Mouse (Mus musculus) urinary bladder, postnatal 36 days (tissue): ENCODE results near the gene Eif3m.

Experiments
- DNase-seq, 2 experiments: peaks; one replicate each; pipeline ENCODE4 v3.0.0; 2022; ENCODE audit warnings: low spot score in 2 of 2, mixed read lengths in 1 of 2

Gene Eif3m

DNA sequence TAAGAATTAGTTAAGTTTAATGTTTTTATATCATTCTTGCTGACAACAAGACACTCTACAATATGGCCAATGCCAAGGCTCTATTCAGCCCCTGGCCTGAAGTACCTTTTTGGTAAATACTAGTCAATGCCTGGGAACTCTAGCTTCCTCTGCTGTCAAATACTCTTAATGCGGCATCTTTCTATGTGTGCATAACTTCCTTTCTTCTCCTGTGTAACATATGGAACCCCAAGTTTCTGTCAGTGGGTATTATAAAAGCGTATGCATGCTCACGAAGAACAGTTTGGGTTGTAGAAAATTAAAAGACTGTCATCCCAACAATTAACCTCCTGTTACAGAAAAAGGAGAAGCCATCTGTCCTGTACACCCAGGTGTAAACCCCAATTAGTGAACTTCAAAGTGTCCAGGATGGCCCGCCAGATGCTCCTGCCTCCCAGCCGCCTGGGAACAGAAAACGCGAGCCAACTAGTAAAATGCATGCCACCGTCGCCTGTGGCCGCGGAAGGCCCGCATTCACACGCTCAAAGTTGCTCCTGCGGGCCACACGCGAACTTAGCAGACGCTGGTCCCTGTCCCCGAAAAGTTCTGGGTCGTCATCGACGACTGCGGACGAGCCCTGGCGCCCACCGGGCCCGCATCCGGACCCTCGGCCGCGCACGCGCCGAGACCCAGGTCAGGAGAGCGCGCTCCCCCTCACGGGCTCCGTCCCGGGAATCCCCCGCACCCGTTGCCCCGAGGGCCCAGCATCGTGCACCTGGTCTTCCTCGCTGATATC is 501 bp downstream of the Eif3m start:
- DNase-seq, result no peak

DNA sequence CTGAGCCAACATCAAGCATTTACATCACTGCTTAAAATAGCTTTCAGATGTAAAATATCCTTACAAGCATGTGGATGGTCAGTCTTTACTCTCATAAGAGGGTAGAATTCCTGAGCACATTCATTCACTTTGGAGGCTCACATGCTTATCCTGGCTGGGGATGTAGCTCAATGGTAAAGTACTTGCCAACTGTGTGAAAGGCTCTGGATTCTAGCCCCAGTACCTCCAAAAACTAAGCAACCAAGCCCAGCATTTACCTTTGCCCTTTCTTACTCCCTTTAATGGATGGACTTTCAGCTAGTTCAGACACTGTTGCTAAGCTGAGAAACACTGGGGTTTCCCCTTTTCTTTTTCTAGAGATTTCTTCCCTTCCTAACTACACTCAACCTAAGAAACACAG is 9.6 kb downstream of the Eif3m start:
- DNase-seq, result no peak

DNA sequence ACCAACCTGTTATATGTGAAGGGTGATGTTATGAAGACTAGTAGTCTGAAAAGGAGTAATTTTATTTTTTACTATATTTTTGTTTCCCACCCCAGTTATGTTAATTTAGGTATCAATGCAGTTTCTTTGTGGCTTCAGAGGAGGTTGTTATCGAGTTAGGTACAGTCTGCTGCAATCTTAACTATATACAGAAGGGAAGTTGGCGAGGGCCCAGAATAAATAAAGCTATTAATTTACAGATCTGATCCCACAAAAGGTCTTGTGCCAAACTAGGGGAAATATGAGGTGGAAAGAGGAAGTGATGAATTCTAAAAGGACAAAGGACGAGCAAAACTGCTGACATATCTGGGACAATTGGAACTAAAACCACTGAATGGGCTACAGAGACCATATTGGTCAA is 20.7 kb downstream of the Eif3m start:
- no peak for DNase-seq

DNA sequence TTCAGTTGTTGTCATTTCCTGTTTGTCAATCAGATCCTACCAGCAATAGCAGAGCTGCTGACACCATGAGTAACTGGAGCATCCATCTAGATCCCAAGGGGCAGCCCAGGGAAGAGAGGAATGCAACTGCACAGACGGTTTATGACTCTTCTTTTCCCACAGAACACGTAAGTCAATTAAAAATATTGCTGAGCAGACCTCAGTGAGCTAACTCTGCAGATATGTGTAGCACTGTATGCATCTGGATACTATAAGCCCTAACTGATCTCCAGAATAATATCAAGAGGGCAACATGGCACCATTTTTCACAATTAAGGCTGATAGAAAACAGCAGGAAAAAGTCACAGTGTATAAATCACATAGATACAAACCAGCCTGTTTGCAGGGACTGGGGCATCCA is 22.4 kb downstream of the Eif3m start:
- DNase-seq, result no peak

DNA sequence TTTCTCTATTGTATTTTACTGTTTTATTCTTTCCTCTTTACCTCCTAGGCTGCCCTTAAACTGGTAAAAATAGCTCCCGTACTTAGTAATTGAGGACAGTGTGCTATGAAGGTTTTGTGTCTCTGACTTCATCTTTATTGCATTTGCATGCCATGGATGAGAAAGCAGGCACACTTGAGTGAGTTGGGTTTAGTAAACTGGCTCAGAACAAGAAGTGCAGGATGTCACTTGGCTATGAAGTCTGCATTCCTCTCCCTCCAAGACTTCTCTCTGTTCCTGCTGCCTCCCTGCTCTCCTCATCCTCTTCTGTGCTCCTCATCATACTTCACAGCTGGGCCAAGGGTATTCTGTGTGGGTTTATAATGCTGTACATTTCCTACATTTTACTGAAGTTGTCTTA is 27.9 kb downstream of the Eif3m start:
- no peak for DNase-seq

DNA sequence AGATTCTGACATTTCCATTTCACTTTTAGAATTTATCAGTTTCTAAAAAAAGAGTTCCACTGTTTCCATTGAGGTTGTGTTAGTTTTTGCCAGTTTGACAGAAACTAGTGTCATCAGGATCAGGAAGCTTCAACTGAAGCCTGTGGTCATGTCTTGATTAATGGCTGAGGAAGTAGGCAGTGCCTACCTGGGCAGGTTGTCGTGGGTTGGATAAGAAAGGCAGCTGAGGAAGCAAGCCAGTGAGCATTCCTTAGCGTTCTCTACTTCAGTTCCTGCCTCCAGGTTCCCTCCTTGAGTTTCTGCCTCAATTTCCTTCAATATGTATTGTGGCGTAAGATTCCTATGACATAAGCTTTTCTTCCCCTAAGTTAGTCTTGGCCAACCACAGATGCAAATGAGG is 31.1 kb downstream of the Eif3m start:
- no peak for DNase-seq

DNA sequence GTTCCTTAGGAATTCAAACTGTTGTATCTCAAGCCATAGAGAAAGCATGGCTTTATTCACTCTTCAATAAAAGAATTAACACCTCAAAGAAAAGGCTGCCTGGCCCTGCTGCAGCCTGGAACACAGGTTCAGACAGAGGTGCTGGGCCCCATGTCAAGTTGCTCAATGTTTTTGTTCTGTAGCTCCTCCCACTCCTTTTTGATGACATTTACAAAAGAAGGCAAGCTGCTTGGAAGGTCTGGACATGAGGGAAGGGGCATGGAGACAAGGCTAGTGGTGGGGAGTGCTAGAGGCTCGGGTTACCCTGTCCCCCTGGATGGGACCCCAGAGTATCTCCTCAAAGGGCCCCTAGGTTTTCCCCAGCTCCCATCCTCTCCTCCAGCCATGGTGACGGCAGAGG is 35.2 kb downstream of the Eif3m start:
- DNase-seq, result no peak

DNA sequence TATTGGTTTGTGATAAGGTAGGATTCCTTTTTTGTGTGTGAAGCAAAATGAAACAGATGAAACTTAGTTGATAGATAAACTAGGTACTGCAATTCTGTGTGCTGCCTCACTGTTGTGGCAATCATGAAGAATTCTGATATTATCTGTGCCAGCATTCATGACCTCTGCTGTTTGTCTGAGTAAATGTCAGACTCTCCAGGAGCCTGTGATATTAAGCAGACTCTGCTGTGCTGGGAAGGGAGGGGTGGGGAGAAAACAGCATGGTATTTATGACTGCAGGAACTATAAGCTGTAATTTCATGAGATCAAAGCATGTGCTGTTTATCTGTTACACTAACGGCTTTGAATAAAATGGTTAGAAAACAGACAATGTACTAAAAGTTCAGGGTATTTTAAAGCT is 52.4 kb downstream of the Eif3m start:
- DNase-seq, result no peak
